Mouse (Mus musculus) liver, embryonic 16.5 days (tissue): Measurements from ENCODE around the gene Pik3ap1. TPM values are rescaled to one million over a fixed set of nuclear protein-coding genes. Genes with fewer than 3 reads are reported as not detected.
"Not testable (repeated sequence)": the region's sequence is repeated elsewhere in the genome, so short reads cannot be mapped to it uniquely, and the experiment has no call there.

Experiments used
- ATAC-seq: fragments of 200-750 bp; cut with Nextera tagmentation; 2 replicates; pipeline ENCODE4 v1.8.0; 2017; ENCODE audit warnings: low read depth, mild to moderate bottlenecking, moderate number of reproducible peaks, moderate library complexity
- H3K27ac ChIP-seq: fragments of 300-500 bp; sonication (generic); 2 replicates; pipeline ENCODE4 v1.5.1; 2014; ENCODE audit warnings: mild to moderate bottlenecking, low read length
- H3K27me3 ChIP-seq: fragments of 300-500 bp; sonication (generic); 2 replicates; pipeline ENCODE4 v1.6.1; 2014; ENCODE audit warnings: low read depth, low read length, mixed read lengths; ENCODE audit not compliant: control insufficient read depth, insufficient read depth
- H3K36me3 ChIP-seq: fragments of 300-500 bp; sonication (generic); 2 replicates; pipeline ENCODE4 v1.6.1; 2014; ENCODE audit warnings: mild to moderate bottlenecking; ENCODE audit not compliant: control insufficient read depth, insufficient read depth
- H3K4me1 ChIP-seq: fragments of 300-500 bp; sonication (generic); 2 replicates; pipeline ENCODE4 v1.6.1; 2014; ENCODE audit warnings: low read depth, low read length, mixed read lengths; ENCODE audit not compliant: control insufficient read depth
- H3K4me2 ChIP-seq: fragments of 300-500 bp; sonication (generic); 2 replicates; pipeline ENCODE4 v1.6.1; 2014; ENCODE audit warnings: low read depth, low read length, mixed read lengths
- H3K4me3 ChIP-seq: fragments of 300-500 bp; sonication (generic); 2 replicates; pipeline ENCODE4 v1.5.1; 2014; ENCODE audit warnings: low read depth, mild to moderate bottlenecking, low read length
- H3K9ac ChIP-seq: fragments of 300-500 bp; sonication (generic); 2 replicates; pipeline ENCODE4 v1.6.1; 2014; ENCODE audit warnings: low read depth, low read length
- H3K9me3 ChIP-seq: fragments of 300-500 bp; sonication (generic); replicated peaks from 2 replicates; pipeline ENCODE4 v1.6.1; 2016; ENCODE audit warnings: low read length; ENCODE audit not compliant: control insufficient read depth
- WGBS: fragments of 180-500 bp; shearing (Covaris S2); extraction: QIAGEN DNeasy Blood & Tissue Kit; methylation state at CpG from one replicate; pipeline ENCODE4 v1.1.7; 2014; ENCODE audit not compliant: insufficient replicate concordance; 5-methylcytosine and 5-hydroxymethylcytosine counted together
- polyA plus RNA-seq: library from polyadenylated mRNA; unstranded; fragments of >200 nt; fragmentation: Nextera tagmentation; extraction: Ambion mirVana; gene quantifications from 2 replicates; pipeline ENCODE4 v1.2.1, GENCODE M21; 2015

Gene Pik3ap1
- polyA plus RNA-seq, 1 experiment from 2014 or later, result 17.9 TPM

DNA sequence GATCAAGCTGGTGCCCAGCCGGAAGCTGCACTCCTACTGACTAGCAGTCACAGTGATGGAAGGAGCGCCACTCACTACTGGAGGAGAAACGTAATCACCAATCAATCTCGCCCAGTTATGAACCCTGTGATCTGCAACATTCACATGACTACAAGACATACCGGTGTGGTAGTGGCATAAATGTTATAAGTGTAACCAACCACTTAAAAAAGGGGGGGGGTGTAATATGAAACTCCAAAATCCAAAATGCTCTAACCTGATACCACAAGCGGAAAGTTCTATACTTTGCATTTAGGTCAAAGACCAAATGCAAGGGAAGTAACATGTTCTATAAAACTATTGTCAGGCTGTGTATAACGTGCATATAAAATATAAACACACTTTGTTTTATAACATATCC is 54.9 kb downstream of the Pik3ap1 start:
- H3K9me3 ChIP-seq, result no peaks in the 10 kb centered on the region
- no peak overlapping the region for H3K4me3 ChIP-seq
- 76% methylated on average over 7 of the region's 7 CpGs for WGBS
- H3K36me3 ChIP-seq, result no peaks in the 10 kb centered on the region; the same call in 1 of the 2 replicates
- H3K4me1 ChIP-seq, result no peaks in the 10 kb centered on the region
- H3K4me2 ChIP-seq, result no peak overlapping the region
- no peaks in the 10 kb centered on the region for H3K27me3 ChIP-seq
- no peak overlapping the region for H3K9ac ChIP-seq
- H3K27ac ChIP-seq, result no peak overlapping the region
- ATAC-seq, result no peak

DNA sequence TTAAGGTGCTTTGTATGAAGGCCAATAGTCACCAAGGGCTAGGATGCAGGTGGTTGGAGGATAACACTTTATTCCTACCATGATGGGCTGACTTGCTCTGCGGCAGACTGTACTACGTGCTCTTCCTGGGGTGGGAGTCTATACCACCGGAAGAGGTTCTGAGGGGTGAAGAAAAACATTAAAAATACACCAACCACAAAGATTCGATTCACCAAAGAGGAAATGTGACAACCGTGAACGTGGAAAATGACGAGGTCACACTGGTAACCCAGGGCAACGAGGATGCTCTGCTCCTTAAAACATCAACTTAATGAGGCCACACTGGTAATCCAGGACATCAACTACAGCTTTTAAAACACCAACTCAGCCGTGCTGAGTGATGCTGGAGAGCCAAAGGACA is 56.2 kb downstream of the Pik3ap1 start:
- Histone ChIP-seq H3K4me3 (no peak overlapping the region), H3K27me3 (no peaks in the 10 kb centered on the region), H3K9ac (no peak overlapping the region), H3K27ac (no peak overlapping the region), H3K4me1 (no peaks in the 10 kb centered on the region), H3K36me3 (no peaks in the 10 kb centered on the region; the same call in 1 of the 2 replicates), H3K9me3 (no peaks in the 10 kb centered on the region), H3K4me2 (no peak overlapping the region)
- ATAC-seq, result no peak
- 48% methylated on average over 9 of the region's 9 CpGs for WGBS

DNA sequence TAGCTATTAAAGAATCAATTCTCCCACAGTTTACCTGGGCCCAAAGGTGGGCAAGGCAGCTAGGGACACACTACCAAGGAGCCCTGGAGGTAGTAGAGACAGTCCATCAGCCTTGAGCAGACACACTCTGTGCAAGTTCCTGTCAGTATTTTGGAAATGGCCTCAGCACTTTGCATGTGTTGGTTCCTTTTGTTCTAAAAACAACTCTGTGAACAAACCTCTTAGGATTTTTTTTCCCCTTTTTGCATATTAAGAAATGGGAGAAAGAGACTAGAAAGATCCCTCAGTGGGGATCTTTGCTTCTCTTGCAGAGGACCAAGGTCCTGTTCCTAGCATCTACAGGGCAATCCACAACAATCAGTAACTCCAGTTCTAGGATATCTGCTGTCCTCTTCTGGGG is 61.1 kb downstream of the Pik3ap1 start:
- no peak overlapping the region for H3K9ac ChIP-seq
- no peaks in the 10 kb centered on the region for H3K9me3 ChIP-seq
- no peaks in the 10 kb centered on the region for H3K27me3 ChIP-seq
- no peaks in the 10 kb centered on the region; the same call in 1 of the 2 replicates for H3K36me3 ChIP-seq
- no peak overlapping the region for H3K4me2 ChIP-seq
- no peak overlapping the region for H3K4me3 ChIP-seq
- H3K27ac ChIP-seq, result no peak overlapping the region
- no peak for ATAC-seq
- H3K4me1 ChIP-seq, result no peaks in the 10 kb centered on the region

DNA sequence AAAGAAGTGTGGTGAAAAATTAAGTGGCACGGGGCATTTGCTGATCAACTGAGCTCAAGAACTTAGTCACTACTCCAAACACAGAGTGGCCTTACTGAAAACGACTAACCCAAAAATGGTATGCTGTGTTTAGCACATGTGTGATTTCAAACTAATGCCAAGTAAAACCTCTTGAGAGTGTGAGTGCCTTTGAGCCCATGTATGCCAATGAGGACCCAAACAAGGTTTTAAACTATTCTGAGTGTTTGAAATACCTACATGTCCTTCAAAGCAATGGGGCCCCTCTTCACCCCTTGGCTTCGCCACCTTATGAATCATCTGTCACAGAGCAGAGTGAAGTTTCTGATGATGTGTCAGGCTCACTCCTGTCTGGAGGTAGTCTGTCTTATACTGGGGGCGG is 61.8 kb downstream of the Pik3ap1 start:
- Histone ChIP-seq H3K4me3 (no peak overlapping the region), H3K9me3 (no peaks in the 10 kb centered on the region), H3K9ac (no peak overlapping the region), H3K4me1 (no peaks in the 10 kb centered on the region), H3K27me3 (no peaks in the 10 kb centered on the region), H3K27ac (no peak overlapping the region), H3K36me3 (no peaks in the 10 kb centered on the region; the same call in 1 of the 2 replicates), H3K4me2 (no peak overlapping the region)
- no peak for ATAC-seq
- WGBS, result 49% methylated on average over 4 of the region's 4 CpGs

DNA sequence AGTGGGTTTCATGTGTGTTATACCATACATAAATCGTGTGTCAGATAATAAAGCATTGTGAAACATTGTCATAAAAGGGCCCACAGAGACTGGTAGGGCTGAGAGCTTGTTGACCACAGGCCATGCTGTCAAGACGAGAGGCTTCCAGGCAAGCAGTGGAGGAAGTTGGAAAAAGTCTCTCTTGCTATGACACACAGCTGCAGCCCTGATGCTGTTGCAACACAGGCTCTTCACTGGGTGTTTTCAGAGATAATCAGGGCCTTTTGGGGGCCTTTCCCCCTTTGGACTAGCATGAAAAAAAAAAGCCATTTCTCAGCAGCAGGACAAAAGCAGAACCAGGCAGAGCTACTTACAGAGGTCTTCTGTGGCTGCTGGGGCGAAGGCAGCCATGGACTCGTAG is 63.8 kb downstream of the Pik3ap1 start:
- ATAC-seq, result no peak
- Histone ChIP-seq H3K4me3 (no peak overlapping the region), H3K27ac (no peak overlapping the region; the same call in 1 of the 2 replicates), H3K27me3 (no peaks in the 10 kb centered on the region), H3K9me3 (no peaks in the 10 kb centered on the region), H3K4me1 (no peaks in the 10 kb centered on the region), H3K4me2 (no peak overlapping the region), H3K9ac (no peak overlapping the region), H3K36me3 (no peaks in the 10 kb centered on the region; the same call in 1 of the 2 replicates)
- 29% methylated on average over 4 of the region's 4 CpGs for WGBS

DNA sequence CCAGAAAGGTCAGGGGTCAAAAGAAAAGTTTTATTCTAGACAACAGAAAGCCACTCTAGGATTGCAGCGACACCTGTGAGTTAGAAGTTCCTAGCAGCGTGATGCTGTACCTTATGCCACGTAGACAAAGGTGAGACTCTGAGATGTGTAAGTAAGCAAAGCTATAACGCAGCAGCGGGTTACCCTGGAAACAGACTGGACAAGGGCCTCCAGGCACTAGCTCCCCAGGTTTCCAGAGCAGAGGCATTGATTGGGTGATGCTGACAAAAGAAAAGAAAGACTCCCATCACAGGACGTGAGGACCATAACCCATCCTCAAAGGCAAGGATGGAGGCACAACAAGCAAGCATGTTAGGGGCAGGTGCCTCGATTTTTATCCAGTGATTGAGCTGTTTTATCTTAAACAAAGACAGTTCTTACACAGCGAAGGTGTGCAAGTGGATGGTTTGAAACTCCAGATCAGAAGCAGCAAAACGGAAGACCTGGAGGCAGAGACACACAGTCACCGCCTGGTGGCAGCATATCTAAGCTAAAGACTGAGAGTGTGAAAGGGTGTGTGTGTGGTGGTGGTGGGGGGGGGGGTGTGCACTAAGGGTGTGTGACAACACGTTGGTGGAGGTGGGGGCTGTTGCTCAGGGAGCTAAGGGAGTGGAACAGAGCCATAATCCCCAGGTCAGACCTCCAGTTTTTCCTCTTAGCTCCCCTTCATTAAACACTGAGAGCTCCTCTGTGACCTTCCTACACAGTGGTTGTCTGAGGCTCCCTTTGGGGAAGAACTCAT is 67.4 kb downstream of the Pik3ap1 start:
- Histone ChIP-seq H3K36me3 (no peaks in the 10 kb centered on the region), H3K27ac (no peak overlapping the region), H3K27me3 (no peaks in the 10 kb centered on the region), H3K4me2 (no peak overlapping the region), H3K4me3 (no peak overlapping the region), H3K4me1 (no peaks in the 10 kb centered on the region), H3K9me3 (no peaks in the 10 kb centered on the region), H3K9ac (no peak overlapping the region)
- WGBS, result 33% methylated on average over 11 of the region's 11 CpGs
- no peak for ATAC-seq

DNA sequence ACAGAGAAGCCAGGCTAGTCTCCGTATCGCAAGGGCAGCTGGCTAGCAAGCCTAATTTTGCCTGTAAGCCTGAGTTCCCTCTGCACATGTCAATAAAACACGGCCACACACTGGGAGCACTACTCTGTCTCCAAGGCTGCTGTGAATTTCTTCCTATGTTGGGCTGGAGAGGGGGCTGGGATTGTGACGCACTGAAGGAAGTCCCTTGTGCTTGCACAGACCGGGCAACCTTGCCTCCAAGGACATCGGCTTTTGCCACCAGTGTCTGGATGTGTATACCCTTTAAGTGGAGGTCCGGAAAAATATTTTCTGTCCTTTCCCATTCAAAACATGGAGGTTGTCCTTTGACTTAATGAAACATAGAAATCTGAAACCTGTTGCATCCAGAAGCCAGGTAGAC is 70.2 kb downstream of the Pik3ap1 start:
- H3K4me1 ChIP-seq, result peaks cover 5% of the 10 kb centered on the region
- WGBS, result 76% methylated on average over 7 of the region's 7 CpGs
- H3K4me2 ChIP-seq, result no peak overlapping the region
- H3K36me3 ChIP-seq, result no peaks in the 10 kb centered on the region
- no peak overlapping the region for H3K4me3 ChIP-seq
- no peaks in the 10 kb centered on the region for H3K27me3 ChIP-seq
- H3K27ac ChIP-seq, result no peak overlapping the region
- no peak overlapping the region for H3K9ac ChIP-seq
- H3K9me3 ChIP-seq, result no peaks in the 10 kb centered on the region
- ATAC-seq, result no peak

DNA sequence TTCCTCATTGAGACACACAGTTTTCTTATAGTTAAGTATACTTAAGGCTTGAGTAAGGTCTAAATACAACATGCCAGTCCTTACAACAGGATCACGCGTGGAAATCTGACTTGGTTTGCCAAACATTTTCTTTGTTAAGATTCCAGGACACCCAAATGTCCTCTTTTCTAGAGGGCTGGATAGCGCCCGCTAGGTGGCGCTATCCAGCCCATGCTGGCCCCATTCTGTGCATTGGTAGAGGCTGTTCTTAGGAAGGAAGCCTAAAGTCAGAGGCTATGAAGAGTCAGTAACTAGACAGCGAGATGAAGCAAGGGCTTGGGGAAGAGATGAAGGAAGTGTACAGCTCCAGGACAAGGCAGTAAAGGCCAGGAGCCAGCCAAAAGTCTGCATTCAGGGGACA is 71.2 kb downstream of the Pik3ap1 start:
- no peak overlapping the region for H3K4me2 ChIP-seq
- H3K9ac ChIP-seq, result no peak overlapping the region
- no peak overlapping the region for H3K27ac ChIP-seq
- H3K9me3 ChIP-seq, result no peaks in the 10 kb centered on the region
- 12% methylated on average over 6 of the region's 6 CpGs for WGBS
- no peaks in the 10 kb centered on the region for H3K27me3 ChIP-seq
- peaks cover 5% of the 10 kb centered on the region for H3K4me1 ChIP-seq
- no peak for ATAC-seq
- no peaks in the 10 kb centered on the region for H3K36me3 ChIP-seq
- no peak overlapping the region for H3K4me3 ChIP-seq

DNA sequence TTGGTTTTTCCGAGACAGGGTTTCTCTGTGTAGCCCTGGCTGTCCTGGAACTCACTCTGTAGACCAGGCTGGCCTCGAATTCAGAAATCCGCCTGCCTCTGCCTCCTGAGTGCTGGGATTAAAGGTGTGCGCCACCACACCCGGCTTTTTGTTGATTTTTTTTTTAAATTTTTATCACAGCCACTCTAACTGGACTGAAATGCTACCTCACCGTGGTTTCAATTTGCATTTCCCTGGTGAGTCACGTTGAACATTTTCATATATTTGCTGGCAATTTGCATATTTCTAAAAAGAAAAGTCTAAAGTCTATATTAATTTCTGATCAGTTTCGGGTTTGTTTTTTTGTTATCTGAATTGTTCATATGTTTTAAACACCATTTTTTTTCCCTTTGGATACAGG is 72.3 kb downstream of the Pik3ap1 start:
- not testable (repeated sequence) for H3K27me3 ChIP-seq, H3K4me2 ChIP-seq, H3K9me3 ChIP-seq, H3K27ac ChIP-seq, H3K4me3 ChIP-seq, ATAC-seq, H3K36me3 ChIP-seq, H3K4me1 ChIP-seq, H3K9ac ChIP-seq
- 58% methylated on average over 8 of the region's 8 CpGs for WGBS
